Mouse (Mus musculus) B cell, adult (primary cell): ENCODE measurements around the gene Atp1a1. TPM values are rescaled to one million over a fixed set of nuclear protein-coding genes. Genes with fewer than 3 reads are reported as not detected.

Source experiments
- total RNA-seq: library from RNA; stranded (reverse); gene quantifications from 4 replicates; pipeline ENCODE4 v1.2.4, GENCODE M21; 2023; ENCODE audit not compliant: inconsistent age

Gene Atp1a1
- 94.4 to 106 TPM (median 101 TPM) in 4 replicates for total RNA-seq

DNA sequence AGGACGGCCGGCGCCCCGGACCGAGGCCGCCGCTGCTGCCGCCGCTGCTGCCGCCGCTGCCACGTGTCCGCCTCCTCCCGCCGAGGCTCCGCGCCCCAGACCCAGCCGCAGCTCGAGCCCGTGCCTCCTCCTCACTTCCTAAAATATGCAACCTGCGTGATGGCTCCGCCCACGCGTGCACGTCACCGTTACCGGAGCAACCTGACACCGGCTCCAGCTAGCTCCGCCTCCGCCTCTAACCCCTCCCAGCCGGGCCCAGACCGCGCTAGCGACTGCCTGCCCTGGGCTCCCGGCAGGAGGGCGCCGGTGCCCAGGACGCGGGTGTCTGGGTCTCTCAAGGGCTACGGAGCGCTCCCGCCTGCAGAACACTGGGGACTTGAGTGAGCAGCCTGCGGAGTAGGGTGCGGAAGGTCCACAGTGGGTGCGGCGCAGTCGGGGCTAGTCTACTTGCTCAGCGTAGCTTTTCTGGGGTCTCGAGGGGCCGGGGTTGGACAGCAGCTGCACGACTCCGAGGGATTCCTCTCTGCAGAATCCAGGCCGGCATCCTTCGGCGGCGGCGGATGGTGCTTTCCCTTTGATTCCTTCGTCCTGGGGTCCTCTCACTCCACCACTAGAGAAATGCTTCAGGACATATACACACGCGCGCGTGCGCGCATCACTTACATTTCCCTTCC, at the start of gene Atp1a1:
Gene Atp1a1 (minus strand): TSS at position 135 of the 674 bp plus-strand sequence.

Other genes with a start within 250 kb of the Atp1a1 start
- 0.13 to 0.61 TPM (median 0.26 TPM) in 4 replicates for gene Igsf3, start 227.6 kb downstream of the Atp1a1 start, total RNA-seq
- gene Mab21l3, start 244.3 kb upstream of the Atp1a1 start, total RNA-seq, result not detected in 4 replicates